Mouse (Mus musculus): Measurements from ENCODE around the gene Lingo2.

The Lingo2 gene

GRCm38 (mm10) chr4:36560997-36561396 lies 390.6 kb downstream of the Lingo2 start:
- DNase-seq (ENCODE audit: low spot score in 2 of 2): no peak

GRCm38 (mm10) chr4:36540664-36541360 lies 410.7 kb downstream of the Lingo2 start:
- no peak for DNase-seq (ENCODE audit: low spot score in 2 of 2)

DNA sequence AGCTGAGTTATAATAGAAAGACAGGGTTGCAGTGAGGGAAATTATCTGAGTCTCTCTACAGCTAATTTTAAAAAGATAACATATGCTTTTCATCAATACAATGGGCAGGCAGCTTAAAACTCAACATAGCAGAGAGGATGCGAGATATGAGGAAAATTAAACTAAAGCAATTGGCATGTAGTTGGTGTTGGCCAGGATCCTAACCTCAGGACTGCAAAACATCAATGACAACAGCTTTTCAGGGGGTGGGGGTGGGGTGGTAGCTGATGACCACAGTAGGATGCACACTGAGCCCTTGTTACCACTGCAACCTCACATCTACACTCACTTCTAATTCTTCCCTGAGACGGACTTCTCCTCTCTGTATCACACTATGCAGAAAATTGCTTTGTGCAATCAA lies 417.7 kb downstream of the Lingo2 start:
- DNase-seq (ENCODE audit: low spot score in 2 of 2): no peak

- no peak for DNase-seq (ENCODE audit: low spot score in 2 of 2)
These were observed 461.3 kb downstream of the Lingo2 start for GRCm38 (mm10) chr4:36490255-36490654.

DNA sequence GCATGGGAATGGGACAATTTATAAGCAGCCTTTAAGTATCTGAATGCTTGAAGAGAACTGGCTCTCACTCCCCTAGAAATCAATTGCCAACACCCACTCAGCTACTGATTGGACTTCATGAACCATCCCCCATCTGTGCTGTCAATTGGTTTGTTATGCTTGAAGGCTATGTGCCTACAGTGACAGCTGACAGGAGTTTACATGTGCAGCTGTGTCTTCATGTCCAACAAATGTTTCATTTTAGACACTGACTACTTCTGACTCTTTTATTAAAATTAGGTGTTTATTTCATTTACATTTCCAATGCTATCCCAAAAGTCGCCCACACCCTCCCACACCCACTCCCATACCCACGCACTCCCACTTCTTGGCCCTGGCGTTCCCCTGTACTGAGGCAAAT lies 516.3 kb downstream of the Lingo2 start:
- no peak for DNase-seq (ENCODE audit: low spot score in 2 of 2)

DNA sequence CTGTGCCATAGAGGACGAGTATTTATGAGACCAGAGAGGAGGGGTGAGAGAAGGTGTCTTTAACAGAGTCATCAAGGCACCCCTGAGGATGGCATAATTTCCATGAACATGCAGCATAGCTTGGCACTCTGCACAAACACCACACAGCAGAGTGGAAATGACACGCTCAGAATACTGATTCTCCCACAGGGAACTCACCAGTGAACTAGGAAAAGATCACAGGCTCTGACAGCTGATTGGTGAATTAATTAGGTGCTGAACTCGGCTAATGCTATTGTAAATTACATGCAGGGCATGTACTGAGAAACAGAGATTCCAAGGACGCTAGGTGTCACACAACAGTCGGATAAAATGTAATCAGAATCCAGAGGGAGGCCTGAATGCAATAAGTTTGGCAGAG lies 525.4 kb downstream of the Lingo2 start:
- DNase-seq (ENCODE audit: low spot score in 2 of 2): no peak

DNA sequence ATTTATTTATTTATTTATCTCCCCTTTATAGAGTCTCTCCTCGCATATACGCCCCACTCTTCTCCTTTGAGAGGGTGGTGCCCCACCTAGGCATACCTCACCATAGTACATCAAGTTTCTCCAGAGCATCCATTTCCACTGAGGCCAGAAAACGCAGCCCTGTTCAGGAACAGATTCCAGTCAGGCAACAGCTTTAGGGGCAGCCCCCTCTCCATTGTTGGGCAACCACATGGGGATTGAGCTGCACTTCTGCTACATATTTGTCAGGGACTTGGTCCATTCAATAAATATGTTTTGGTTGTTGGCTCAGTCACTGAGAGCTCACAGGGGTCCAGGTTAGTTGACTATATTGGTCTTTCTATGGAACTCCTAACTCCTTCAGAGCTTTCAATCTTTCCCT lies 544.2 kb downstream of the Lingo2 start:
- no peak for DNase-seq (ENCODE audit: low spot score in 2 of 2)

DNA sequence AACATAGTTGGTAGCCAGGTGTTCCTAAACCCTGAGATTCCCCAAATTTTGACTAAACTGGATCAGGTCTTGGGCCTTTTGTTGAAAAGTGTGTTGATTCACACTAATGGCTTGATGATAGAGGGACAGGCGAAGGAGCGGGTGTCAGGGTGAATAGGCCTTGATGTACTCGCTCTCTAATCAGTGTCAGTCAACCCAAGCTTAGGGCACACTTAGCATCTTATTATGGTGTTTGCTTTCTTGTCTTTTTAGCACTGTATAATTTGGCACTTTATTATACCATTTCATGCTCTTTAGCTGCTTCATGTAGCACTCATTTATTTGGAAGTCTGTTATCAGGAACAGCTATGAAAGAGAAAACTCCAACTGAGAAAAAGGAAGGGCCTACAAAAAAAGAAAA lies 582.6 kb downstream of the Lingo2 start:
- DNase-seq (ENCODE audit: low spot score in 2 of 2): no peak

DNA sequence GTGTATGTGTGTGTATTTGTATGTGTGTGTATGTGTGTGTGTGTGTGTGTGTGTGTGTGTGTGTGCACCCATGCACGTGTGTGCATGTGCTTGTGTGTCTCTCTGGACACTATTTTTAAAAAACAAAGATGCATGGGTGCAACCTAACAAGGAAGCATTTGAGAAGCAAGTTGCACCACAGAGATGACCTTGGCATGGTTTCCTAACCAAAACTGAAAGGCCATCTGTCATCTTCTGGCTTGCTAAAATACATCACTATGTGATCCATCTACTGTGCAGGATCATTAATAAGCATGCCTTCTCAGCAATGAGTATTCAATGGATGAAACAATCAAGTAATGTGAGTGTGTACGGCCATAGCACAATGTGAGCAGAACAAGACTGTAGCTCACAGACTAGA lies 597.1 kb downstream of the Lingo2 start:
- no peak for DNase-seq (ENCODE audit: low spot score in 2 of 2)

DNA sequence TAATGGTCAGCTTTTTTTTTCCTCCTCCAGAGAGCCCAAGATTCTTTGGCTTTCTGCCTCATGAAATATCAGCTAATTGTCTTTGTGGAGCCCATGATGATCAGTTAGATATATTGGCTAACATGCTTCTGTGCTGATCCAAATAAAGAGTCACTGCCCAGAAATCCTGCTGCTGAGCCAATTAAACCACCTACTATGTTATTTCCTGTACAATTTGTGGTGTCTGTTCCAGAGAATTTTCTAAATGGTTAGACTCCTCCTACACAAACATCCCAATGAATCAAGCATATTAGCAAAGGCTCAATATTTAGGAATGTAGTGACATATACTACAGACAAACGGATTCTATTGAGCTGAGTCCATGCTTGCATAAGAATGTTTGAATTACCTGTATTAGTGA lies 619.8 kb downstream of the Lingo2 start:
- no peak for DNase-seq (ENCODE audit: low spot score in 2 of 2)

DNA sequence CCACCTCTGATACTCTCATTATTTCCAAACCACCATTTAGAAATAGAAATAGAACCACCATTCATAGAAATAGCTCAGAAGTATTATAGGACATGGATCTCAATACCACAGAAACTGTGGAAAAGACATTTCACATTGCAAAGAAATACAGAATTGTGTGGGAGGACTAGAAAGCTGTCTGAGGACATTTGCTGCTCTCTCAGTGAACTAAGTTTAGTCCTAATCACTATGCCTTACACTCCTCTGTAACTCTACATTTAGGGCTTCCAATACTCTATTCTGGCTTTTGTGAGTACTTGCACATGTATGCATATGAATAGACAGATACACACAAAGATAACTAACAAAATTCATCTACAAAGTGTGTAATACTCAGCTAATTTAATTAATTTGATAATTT lies 625.9 kb downstream of the Lingo2 start:
- no peak for DNase-seq (ENCODE audit: low spot score in 2 of 2)

DNA sequence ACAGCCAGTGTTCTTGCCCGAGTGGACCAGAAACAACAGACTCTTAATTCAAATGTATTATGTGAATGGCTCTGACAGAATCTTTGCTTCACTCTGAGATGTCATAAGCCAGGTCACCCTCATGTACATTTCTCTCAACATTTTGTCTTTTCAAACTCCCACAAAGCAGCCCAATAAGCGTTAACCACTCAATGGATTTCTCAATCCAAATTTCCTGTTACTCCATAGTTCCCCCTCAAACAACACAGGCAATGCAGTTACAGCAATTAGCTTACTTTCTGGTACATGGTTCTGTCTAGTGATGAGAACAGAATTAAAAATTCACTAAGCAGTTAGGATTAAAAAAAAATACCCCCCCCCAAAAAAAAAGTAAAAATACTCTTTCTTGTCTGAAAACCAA lies 638.5 kb downstream of the Lingo2 start:
- DNase-seq (ENCODE audit: low spot score in 2 of 2): no peak

DNA sequence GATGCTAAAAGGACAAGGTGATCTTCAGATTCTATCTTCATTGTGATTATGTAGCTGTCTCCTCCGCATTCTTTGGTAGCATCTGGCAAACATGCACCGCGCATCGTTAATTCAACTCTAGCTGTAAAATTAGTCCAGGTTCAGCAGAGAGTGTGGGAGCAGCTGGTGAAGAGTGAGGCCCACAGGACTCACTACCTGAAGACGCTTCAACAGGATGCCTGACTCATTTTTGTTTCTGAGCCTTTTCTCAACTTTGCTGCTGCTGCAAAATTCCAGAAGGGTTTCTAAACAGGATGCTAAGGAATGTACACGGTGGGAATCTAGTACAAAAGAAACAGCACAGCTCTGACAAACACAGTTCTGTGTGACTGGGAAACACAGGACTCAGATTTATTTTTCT lies 640.1 kb downstream of the Lingo2 start:
- DNase-seq (ENCODE audit: low spot score in 2 of 2): no peak

GRCm38 (mm10) chr4:36305228-36305627 lies 646.3 kb downstream of the Lingo2 start:
- no peak for DNase-seq (ENCODE audit: low spot score in 2 of 2)

GRCm38 (mm10) chr4:36289701-36290053 lies 661.9 kb downstream of the Lingo2 start:
- DNase-seq (ENCODE audit: low spot score in 2 of 2): no peak

- DNase-seq (ENCODE audit: low spot score in 2 of 2): peak in 1 of 2 experiments; percentile 28
These were observed 662.5 kb downstream of the Lingo2 start for GRCm38 (mm10) chr4:36288813-36289700.

DNA sequence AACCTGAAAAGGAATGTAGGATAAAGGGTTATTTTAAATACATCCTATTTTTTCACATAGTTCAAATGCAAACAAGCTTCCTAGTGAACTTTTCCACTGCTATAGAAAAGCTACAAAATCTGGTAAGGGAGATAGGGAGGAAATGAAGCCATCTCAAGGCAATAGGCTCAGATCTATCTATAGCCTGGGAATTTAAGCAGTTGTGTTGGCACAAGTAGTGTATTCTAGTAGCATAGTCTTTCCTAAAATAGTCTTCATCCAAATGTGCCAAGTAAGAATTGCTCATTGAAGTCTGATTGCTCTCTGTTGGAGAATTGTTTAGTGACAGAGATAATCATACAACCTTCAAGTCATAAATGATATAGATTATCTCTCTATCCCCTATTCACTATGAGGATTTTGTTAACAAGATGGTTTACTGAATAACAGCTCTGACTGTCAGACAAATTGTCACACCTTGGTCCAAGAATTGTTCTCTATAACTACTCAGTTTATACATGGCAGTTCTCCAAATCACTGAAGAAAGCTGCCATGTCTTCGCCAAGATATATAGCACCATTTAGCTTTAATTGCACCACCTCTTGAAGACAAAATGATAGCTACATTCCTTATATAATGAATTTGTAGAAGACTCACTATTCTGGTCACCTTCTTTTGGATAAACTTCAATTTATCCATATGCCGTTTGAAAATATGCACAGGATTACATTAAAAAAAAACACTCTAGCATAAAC lies 688.9 kb downstream of the Lingo2 start:
- no peak for DNase-seq (ENCODE audit: low spot score in 2 of 2)

DNA sequence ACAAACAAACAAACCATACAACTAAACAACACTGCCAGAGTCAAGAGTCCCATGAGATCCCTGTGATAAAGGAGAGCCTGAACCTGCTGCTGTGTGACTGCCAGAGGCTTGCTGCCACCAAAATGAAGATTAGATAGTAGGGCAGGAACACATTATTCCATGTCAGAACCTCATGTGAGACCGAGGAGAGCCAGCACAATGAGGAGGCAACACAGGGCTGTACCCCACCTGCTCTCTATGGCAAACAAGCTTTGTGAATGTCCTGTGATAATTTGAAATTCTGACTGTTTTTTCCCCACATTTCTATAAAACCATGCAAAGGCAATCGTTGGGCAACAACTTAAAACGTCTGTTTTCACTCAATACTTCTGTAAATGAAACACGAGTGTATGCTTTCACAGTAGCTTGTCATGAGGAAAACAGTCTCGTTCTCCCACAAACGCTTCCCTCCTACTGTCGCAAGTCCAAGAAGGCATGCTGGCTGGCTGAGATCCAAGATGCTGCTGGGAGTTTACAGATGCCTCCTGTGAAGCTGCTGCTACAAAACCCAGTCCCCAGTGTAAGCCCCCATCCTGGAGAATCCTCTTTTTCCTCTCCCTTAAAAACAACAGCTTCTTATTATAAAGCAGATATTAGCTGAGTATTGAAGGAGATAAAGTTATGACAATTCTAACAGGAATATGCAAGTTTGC lies 765.2 kb downstream of the Lingo2 start:
- no peak for DNase-seq (ENCODE audit: low spot score in 2 of 2)

DNA sequence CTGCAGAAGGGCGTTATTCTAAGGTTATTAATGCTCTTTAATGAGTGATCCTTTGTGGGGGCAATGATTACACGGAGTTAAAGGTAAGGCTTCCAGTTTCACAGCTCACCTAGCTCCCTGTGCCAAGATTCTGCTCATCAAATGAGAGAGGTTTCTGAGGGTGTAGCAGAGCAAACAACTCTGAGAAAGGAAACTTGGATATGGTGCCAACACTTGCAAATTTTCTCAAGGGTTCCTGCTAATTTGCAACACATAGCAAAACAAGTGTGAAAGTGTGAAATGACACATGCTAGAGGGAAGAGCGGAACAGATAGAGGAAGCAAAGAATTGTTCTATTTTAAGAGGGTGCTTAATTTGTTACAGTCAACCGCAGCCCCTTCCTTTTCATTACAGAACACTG lies 767.9 kb downstream of the Lingo2 start:
- DNase-seq (ENCODE audit: low spot score in 2 of 2): no peak

- no peak for DNase-seq (ENCODE audit: low spot score in 2 of 2)
These were observed 781.4 kb downstream of the Lingo2 start for GRCm38 (mm10) chr4:36170099-36170498.

- no peak for DNase-seq (ENCODE audit: low spot score in 2 of 2)
These were observed 820.2 kb downstream of the Lingo2 start for GRCm38 (mm10) chr4:36131341-36131740.

DNA sequence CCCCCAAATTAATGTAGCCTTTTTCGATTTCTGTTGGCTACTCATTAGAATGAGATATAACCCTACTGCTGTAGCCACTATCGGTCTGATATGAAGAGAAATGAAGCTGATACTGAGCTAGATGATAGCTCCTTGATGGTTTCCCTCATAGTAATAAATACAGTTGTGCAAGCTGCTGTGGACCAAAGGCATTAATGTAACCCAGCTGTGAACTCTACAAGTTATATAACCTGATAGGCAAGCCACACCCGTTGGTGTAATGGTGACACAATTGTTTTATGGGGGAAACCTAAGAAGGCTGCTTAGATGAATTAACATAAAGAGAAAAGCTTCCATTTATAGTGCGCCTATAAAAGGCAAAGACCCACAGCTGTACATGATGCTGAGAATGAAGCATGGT lies 856.1 kb downstream of the Lingo2 start:
- no peak for DNase-seq (ENCODE audit: low spot score in 2 of 2)
